ENCODE assay signal across 32 mouse cellular contexts in genomic region chr13:48436659-48437345, GRCm38 (mm10).
A peak's percentile ranks its signal among the peaks of the same experiment; 100 is the strongest.
DNase-seq lines count a peak whose midpoint lies in the region; ATAC-seq and TF ChIP-seq lines count a peak whose summit lies in the region.
"Had no signal": no experiment of that assay in that cellular context is flagged by ENCODE, and none has a peak within 500 bp of the region (broad histone marks: within the 10 kb centered on the region; RNA-seq: fewer than 3 reads in every experiment).

No protein-coding gene starts in this region.

- no peak overlapping the region for H3K9ac ChIP-seq in heart, postnatal 0 days (replicated peaks; ENCODE audit: low read depth, low read length)
- no peak overlapping the region for H3K9ac ChIP-seq in stomach, embryonic 14.5 days (replicated peaks; ENCODE audit: low read depth, low read length)
- no peak overlapping the region for H3K9ac ChIP-seq in forebrain, embryonic 11.5 days (ENCODE audit: low read length)
- H3K9ac ChIP-seq: heart, embryonic 15.5 days; hindbrain, embryonic 12.5 days; liver, embryonic 15.5 days; lung, embryonic 15.5 days; midbrain, embryonic 12.5 days; neural tube, embryonic 15.5 days had no signal

- H3K9me3 ChIP-seq in heart, postnatal 0 days (replicated peaks; ENCODE audit: control insufficient read depth, low read length), result no peaks in the 10 kb centered on the region
- no peaks in the 10 kb centered on the region for H3K9me3 ChIP-seq in stomach, embryonic 14.5 days (ENCODE audit: control insufficient read depth, low read depth, low read length)
- no peaks in the 10 kb centered on the region for H3K9me3 ChIP-seq in forebrain, embryonic 11.5 days (ENCODE audit: control insufficient read depth, low read length)
- H3K9me3 ChIP-seq: forebrain, embryonic 10.5 days; heart, embryonic 10.5 days; heart, embryonic 15.5 days; hindbrain, embryonic 12.5 days; liver, embryonic 15.5 days; lung, embryonic 15.5 days; megakaryocyte, embryonic 14.5 days; midbrain, embryonic 12.5 days; neural tube, embryonic 15.5 days had no signal

- no peak for TF ChIP-seq EP300 in heart, postnatal 0 days (IDR thresholded peaks at IDR 0.05; ENCODE audit: low read depth)

- H3K27ac ChIP-seq in heart, postnatal 0 days (ENCODE audit: low read depth), result no peak overlapping the region
- no peak overlapping the region for H3K27ac ChIP-seq in stomach, embryonic 14.5 days (ENCODE audit: low read length)
- H3K27ac ChIP-seq in forebrain, embryonic 11.5 days (ENCODE audit: low read depth, low read length), result no peak overlapping the region
- H3K27ac ChIP-seq: forebrain, embryonic 10.5 days; heart, embryonic 10.5 days; heart, embryonic 15.5 days; hindbrain, embryonic 12.5 days; hindbrain, postnatal 0 days; layer of hippocampus, adult 2 months; liver, embryonic 15.5 days; lung, embryonic 15.5 days; midbrain, embryonic 12.5 days; neural tube, embryonic 15.5 days had no signal

- H3K4me1 ChIP-seq in heart, postnatal 0 days (ENCODE audit: control insufficient read depth, insufficient read depth), result no peaks in the 10 kb centered on the region
- H3K4me1 ChIP-seq in stomach, embryonic 14.5 days (ENCODE audit: control insufficient read depth, insufficient read depth, low read length), result peaks cover 5% of the 10 kb centered on the region; the same call in 1 of the 2 replicates
- H3K4me1 ChIP-seq in forebrain, embryonic 11.5 days (replicated peaks; ENCODE audit: control insufficient read depth, insufficient read depth, low read length), result no peaks in the 10 kb centered on the region
- H3K4me1 ChIP-seq: heart, embryonic 15.5 days; liver, embryonic 15.5 days; lung, embryonic 15.5 days; megakaryocyte, embryonic 14.5 days; midbrain, embryonic 12.5 days; neural tube, embryonic 15.5 days had no signal

- H3K27me3 ChIP-seq in heart, postnatal 0 days (ENCODE audit: control insufficient read depth, insufficient read depth, low read length), result no peaks in the 10 kb centered on the region
- no peaks in the 10 kb centered on the region for H3K27me3 ChIP-seq in stomach, embryonic 14.5 days (ENCODE audit: control insufficient read depth, insufficient read depth, low read length)
- no peaks in the 10 kb centered on the region for H3K27me3 ChIP-seq in forebrain, embryonic 11.5 days (ENCODE audit: control insufficient read depth, insufficient read depth, low read length)
- H3K27me3 ChIP-seq: hindbrain, embryonic 12.5 days; liver, embryonic 15.5 days; lung, embryonic 15.5 days; megakaryocyte, embryonic 14.5 days; midbrain, embryonic 12.5 days; neural tube, embryonic 15.5 days; Patski had no signal

- no peak overlapping the region for H3K4me2 ChIP-seq in heart, postnatal 0 days (ENCODE audit: low read depth, low read length)
- H3K4me2 ChIP-seq in stomach, embryonic 14.5 days (replicated peaks; ENCODE audit: low read depth, low read length), result no peak overlapping the region
- no peak overlapping the region for H3K4me2 ChIP-seq in forebrain, embryonic 11.5 days (ENCODE audit: low read depth, low read length, severe bottlenecking)
- H3K4me2 ChIP-seq: heart, embryonic 15.5 days; hindbrain, embryonic 12.5 days; liver, embryonic 15.5 days; lung, embryonic 15.5 days; midbrain, embryonic 12.5 days; neural tube, embryonic 15.5 days had no signal

- DNase-seq in heart, postnatal 0 days (ENCODE audit: low spot score), result peak; percentile 15
- DNase-seq in heart, adult 18-20 months, result no peak
- DNase-seq in lung, postnatal 10 days, result peak; percentile 3
- DNase-seq in lung, postnatal 14 days, result no peak
- DNase-seq in forebrain, embryonic 11.5 days (ENCODE audit: low spot score), result no peak
- DNase-seq: adrenal gland, postnatal 10 days; cerebellum, adult 8-10 months; gastrocnemius, postnatal 10 days; heart, postnatal 36 days; kidney, adult 11 months; layer of hippocampus, postnatal 36 days; left cerebral cortex, postnatal 4 days; liver; lung, postnatal 4 days; right cerebral cortex, postnatal 25 days; spleen, adult 18-20 months; thymus, postnatal 14 days had no signal

- H3K36me3 ChIP-seq in heart, postnatal 0 days (replicated peaks; ENCODE audit: control insufficient read depth, insufficient read depth, low read length), result no peaks in the 10 kb centered on the region
- H3K36me3 ChIP-seq in stomach, embryonic 14.5 days (ENCODE audit: control insufficient read depth, insufficient read depth, low read length), result no peaks in the 10 kb centered on the region
- H3K36me3 ChIP-seq in forebrain, embryonic 11.5 days (ENCODE audit: control insufficient read depth, insufficient read depth, low read length), result no peaks in the 10 kb centered on the region
- H3K36me3 ChIP-seq: forebrain, embryonic 10.5 days; heart, embryonic 10.5 days; heart, embryonic 15.5 days; hindbrain, embryonic 12.5 days; liver, embryonic 15.5 days; lung, embryonic 15.5 days; midbrain, embryonic 12.5 days; neural tube, embryonic 15.5 days had no signal

- H3K4me3 ChIP-seq in heart, postnatal 0 days (ENCODE audit: low read depth, low read length), result no peak overlapping the region
- H3K4me3 ChIP-seq in stomach, embryonic 14.5 days (ENCODE audit: low read depth, low read length), result no peak overlapping the region
- no peak overlapping the region for H3K4me3 ChIP-seq in forebrain, embryonic 11.5 days (ENCODE audit: low read depth, low read length)
- H3K4me3 ChIP-seq: forebrain, embryonic 10.5 days; heart, embryonic 10.5 days; heart, embryonic 15.5 days; hindbrain, embryonic 12.5 days; layer of hippocampus, adult 2 months; liver, embryonic 15.5 days; lung, embryonic 15.5 days; megakaryocyte, embryonic 14.5 days; midbrain, embryonic 12.5 days; neural tube, embryonic 15.5 days had no signal

- no peak for ATAC-seq in heart, postnatal 0 days (ENCODE audit: insufficient read depth, low read depth)
- ATAC-seq in stomach, embryonic 14.5 days (ENCODE audit: insufficient number of reproducible peaks, insufficient read depth, low FRiP score, low read depth), result peak; percentile 72; the same call in 1 of the 2 replicates
- no peak for ATAC-seq in frontal cortex, adult (ENCODE audit: low TSS enrichment)
- no peak for ATAC-seq in forebrain, embryonic 11.5 days (replicated peaks; ENCODE audit: low FRiP score)
- ATAC-seq: forebrain, embryonic 16.5 days; hindbrain, postnatal 0 days; Patski had no signal

- 66% methylated on average over 14 of the region's 14 CpGs for WGBS in heart, postnatal 0 days
- 52% methylated on average over 14 of the region's 14 CpGs for WGBS in stomach, embryonic 14.5 days
- 69% methylated on average over 14 of the region's 14 CpGs for WGBS in forebrain, embryonic 11.5 days

- no peak for TF ChIP-seq CTCF in heart, postnatal 0 days (IDR thresholded peaks at IDR 0.05; ENCODE audit: low read depth)

Comparison
In these comparisons a context has a peak if more than half of its experiments do, and no peak if none do; other contexts are left out.
1. DNase-seq: peak in heart, postnatal 0 days (single experiment) and lung, postnatal 10 days (single experiment); none in heart, adult 18-20 months (0 of 2), lung, postnatal 14 days (single experiment) and forebrain, embryonic 11.5 days (single experiment).